Mouse (Mus musculus): ENCODE results near the gene Polr3c.
"Not testable (repeated sequence)": the region's sequence is repeated elsewhere in the genome, so short reads cannot be mapped to it uniquely, and the experiment has no call there.

The Polr3c gene

DNA sequence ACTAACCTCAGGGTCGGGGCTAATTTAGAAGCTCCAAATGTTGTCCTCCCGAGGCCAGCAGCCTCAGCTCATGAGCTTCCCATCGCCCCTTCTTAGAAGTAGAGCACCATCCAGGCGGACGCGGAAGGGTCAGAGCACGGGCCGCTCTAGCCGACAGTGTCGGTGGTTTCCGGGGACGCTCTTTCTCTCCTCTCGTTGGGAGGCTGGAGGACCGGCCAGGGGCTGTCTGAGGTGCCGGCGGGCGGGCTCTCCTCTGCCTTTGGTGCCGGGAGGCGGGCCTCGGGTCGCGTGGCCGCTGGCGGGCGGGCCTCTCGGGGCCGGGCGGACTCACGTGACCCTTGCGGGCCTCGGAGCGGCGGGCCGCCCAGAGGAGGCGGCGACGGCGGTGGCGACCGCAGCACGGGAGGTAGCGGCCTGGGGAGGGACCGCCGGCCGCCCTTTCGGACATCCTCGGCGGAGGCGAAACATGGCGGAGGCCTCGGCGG is at the start of gene Polr3c, which contains the start of gene Rnf115:
Gene Polr3c, minus strand, starts transcription at position 286 of the 485 bp plus-strand sequence.
Gene Rnf115, plus strand, starts transcription at position 322 of the 485 bp plus-strand sequence.
- peak; percentile 89 for DNase-seq (ENCODE audit: low read depth, low spot score)

DNA sequence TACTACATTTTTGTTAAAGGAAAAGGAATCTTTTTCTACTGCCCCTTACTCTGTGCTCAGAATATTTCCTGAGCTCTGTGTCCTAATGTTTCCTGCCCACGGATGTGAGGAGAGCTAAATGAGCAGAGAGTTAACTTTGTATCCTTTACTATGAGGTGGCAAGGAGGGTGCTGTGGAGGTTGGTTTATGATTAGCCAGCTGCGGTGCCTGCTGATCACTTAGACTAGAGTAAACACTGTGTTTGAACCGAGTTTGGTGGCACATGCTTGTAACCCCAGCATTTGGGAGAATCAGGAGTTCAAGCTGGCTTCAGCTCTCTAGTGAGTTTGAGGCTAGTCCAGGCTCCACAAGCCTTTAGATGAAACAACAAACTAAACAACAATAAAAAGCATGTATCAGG is 49.7 kb upstream of the Polr3c start:
- DNase-seq (ENCODE audit: low read depth, low spot score) = no peak

DNA sequence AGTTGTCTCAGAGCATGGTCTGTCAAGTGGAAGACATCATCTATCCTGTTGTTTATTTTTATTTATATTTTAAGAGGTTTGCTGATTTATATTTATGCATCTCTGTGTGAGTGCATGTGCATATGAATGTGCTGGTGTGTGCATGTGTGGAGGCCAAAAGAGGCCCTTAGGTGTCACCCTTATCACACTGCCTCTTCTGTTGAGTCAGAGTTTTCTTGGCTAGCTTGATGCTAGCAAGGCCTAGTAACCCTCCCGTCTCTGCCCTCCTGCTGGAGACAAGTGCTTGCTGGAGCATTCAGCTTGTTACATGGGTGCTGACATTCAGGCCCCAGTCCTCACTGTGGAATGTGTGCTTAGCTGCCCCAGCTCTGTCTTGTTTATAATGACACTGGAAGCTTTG is 45.5 kb upstream of the Polr3c start:
- DNase-seq (ENCODE audit: low read depth, low spot score) = no peak

DNA sequence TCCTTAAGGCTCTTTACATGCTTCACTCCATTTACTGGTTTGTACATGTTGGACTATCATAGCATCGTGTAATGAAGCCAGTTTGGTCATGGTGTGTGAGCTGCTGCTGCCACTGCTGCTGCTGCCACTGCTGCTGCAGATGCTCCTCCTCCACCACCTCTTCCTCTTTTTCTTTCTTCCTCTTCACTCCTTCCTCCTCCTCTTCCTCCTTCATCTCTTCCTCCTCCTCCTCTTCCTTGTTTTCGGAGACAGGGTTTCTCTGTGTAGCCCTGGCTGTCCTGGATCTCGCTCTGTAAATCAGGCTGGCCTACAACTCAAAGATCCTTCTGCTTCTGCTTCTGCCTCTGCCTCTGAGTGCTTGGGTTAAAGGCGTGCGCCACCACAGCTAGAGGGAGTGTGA is 42.5 kb upstream of the Polr3c start:
- no peak for DNase-seq (ENCODE audit: low read depth, low spot score)

DNA sequence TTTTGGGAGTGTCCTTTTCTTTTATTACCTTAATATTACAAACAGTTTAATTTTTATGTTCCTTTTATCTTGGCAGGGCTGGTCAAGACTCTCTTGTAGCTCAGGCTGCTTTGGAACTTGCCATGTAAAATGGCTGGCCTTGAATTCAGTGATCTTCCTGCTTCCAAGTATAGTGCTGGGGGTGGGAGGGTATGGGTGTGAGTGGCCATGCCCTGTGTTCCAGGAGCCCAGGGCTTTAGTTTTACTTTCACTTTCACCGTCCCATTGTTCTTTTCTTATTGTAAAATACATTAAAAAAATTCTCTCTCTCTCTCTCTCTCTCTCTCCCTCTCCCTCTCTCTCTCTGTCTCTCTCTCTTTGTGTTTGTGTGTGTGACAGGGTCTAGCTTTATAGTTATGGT is 37.1 kb upstream of the Polr3c start:
- DNase-seq (ENCODE audit: low read depth, low spot score) = no peak

GRCm38 (mm10) chr3:96759695-96760094 is 32.3 kb upstream of the Polr3c start:
- no peak for DNase-seq (ENCODE audit: low read depth, low spot score)

DNA sequence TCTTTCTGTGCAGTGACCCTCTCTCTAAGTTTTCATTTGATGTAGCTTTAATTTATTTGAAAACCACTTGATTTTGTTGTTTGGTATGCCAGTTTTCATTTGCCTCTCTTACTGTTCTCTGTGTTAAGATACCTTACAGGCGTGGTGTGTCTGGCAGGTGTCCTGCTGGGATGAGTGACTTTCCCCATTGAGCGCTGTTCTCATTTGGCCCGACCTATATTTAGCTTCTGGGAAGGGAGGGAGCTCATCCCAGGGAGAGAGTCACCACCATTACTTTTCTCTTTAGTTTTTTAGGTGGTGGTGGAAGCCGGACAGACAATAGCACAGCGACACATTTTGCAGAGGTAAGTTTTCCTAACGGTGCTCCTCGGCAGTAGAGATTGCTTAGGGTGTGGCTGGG is 30.3 kb upstream of the Polr3c start:
- DNase-seq (ENCODE audit: low read depth, low spot score) = no peak

GRCm38 (mm10) chr3:96755935-96756334 is 28.5 kb upstream of the Polr3c start:
- DNase-seq (ENCODE audit: low read depth, low spot score) = no peak

DNA sequence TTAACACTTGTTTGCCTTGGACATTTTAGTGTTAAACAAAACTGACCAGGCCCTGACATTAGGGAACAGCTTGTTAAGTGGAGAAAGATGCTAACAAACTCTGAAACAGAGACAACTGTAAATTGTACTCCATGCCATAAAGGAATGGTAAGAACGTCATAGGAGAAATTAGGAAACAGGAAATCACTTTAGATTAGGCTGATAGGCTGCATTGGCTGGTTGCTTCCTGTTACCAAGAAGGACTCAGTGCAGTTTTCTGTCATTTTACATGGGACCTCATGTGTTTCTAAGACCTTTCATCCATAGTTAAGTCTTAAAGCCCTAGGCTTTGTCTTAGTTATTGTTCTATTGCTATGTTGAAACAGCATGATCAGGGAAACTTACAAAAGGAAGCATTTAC is 19.4 kb upstream of the Polr3c start:
- DNase-seq (ENCODE audit: low read depth, low spot score) = no peak

DNA sequence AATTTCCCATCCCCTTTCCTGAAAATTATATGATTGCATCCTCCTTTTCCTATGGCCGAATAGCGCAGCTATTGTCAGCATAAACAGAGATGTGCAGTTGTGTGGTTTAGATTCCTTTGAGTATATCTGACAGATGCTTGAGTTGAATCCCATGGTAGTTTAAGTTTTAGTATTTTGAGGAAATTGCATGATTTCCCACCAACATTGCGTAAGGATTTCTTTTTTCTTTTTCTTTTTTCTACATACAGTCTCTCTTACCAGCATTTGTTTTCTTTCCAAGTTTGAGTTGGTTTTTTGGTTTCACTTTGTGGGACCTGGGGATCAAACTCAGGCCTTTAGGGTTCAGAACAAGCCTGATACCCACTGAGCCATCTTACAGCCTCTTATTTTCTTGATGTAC is 16.9 kb upstream of the Polr3c start:
- DNase-seq (ENCODE audit: low read depth, low spot score) = no peak

DNA sequence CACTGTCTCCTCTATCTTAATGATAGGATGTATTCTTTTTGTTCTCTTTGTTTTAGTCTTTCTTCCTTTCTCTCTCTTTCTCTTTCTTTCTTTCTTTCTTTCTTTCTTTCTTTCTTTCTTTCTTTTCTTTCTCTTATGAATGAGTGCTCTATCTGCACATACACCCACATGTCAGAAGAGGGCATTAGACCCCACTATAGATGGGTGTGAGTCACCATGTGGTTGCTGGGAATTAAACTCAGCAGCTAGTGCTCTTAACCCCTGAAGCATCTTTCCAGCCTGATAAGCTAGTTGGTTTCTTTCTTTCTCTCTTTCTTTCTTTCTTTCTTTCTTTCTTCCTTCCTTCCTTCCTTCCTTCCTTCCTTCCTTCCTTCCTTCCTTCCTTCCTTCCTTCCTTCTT is 12.9 kb upstream of the Polr3c start:
- not testable (repeated sequence) for DNase-seq (ENCODE audit: low read depth, low spot score)

DNA sequence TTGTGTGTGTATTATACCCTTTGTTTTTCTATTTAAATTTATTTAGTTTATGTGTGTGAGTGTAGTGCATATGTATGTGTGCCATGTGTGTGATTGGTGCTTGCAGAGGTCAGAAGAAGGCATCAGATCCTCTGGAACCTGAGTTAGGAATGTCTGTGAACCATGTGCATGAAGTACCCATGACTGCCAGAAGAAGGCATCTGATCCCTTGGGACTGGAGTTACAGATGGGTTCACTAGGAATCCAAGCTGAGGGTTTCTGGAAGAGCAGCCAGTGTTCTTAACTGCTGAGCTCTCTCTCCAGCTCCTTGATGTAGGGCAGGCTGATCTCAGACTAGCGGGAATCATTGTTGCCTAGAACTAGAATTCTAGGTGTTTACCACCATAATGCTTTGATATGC is 10.6 kb upstream of the Polr3c start:
- no peak for DNase-seq (ENCODE audit: low read depth, low spot score)

DNA sequence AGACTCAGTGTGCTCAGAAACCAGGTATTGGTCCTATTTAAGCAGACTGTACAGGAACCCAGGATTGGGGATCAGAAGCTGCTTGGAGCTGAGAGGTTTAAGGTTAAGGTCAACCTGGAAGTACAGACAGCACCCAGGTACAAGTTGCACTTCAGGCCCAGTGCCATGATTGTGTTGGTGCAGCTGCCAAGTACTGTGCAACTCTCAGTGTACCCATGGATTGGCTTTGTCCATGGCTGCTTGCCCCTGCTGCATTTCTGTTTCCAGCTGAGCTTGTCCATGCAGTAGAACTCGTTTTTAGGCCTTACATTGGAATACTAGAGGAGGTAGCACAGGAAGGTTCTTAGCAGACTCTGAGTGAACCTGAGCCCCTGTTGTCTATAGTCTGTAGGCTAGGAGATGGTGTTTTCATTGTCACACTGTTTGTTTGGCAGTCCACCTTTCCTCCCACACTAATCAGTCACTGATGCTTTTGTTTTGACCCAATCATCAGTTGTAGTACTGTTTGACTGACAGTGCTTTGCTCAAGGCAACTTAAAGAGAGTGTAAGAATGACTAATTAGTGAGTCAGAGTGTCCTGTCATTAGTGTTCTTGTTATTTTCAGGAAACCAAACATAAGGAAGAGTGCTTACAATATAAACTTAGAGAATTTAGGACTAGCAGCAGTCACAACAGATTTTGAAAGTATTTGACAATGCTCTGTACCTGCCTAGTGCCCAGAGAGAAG is 9.7 kb upstream of the Polr3c start:
- DNase-seq (ENCODE audit: low read depth, low spot score) = no peak

DNA sequence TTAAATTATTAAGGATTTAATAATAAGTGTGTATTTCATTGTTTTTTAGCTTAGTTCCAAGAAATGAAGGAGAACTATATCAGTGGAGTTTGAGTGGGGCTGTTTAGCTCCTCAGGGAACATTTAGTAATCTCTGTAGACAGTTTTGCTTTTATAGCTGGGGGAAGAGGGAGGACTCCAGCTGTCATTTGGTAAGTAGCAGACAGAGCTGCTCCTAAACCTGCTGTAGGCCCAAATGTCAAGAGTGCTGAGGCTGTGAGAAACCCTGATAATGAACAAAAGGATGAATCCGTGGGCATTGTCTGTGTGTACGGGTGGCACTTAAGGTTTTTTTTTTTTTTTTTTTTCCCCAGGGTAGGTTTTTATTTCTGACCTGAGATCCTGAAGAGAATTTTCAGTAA is 7.8 kb upstream of the Polr3c start:
- no peak for DNase-seq (ENCODE audit: low read depth, low spot score)

DNA sequence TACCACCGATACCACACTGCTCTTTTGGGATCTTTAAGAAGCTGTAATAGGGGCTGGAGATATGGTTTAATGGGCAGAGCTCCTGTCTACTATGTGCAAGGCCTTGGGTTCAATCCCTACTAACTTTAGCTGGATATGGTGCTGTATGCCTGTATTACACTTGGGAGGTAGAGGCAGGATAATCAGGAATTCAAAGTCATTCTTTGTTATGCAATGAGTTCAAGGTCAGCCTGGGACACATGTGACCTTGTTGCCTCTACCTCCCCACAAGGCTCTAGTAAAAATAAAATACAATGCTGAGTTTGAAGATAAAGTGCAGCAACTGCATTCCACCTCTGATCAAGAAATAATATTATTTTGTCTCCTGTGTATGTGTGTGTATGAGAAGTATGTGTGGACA is 6.6 kb upstream of the Polr3c start:
- no peak for DNase-seq (ENCODE audit: low read depth, low spot score)

DNA sequence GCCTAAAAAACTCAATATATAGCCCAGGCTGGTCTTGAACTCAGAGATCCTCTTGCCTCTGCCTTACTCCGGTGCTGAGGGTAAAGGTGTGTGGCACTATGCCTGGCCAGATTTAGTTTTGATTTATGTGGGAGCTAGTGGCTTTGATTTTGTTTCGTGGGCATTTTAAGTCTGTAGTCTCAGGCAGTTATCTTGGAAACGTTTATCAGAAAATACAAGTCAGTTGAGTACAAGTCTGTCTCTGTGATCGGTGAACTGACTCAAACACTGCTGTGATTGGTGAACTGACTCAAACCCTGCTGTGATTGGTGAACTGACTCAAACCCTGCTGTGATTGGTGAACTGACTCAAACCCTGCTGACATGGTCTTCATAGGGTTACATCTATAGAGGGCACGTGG is 3.4 kb upstream of the Polr3c start:
- no peak for DNase-seq (ENCODE audit: low read depth, low spot score)

DNA sequence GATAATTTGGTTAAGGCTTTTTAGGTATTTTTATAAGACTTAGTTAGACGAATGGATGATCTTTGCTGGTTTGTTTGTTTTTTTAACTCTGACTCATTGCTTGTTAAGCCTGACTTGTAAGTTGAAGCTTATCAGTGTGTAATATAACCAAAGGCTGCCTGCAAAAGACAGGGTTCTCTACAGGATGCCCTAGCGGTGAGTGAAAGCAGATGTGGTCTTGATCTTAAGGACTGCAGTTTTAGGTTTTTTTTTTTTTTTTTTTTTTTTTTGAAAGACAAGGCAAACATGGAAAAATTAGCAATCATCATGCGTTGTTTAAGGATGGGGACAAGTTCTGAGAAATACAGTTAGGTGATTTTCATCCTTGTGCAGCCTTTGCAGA is 2.0 kb upstream of the Polr3c start:
- no peak for DNase-seq (ENCODE audit: low read depth, low spot score)

GRCm38 (mm10) chr3:96728634-96729402 is 1.4 kb upstream of the Polr3c start:
- DNase-seq (ENCODE audit: low read depth, low spot score) = no peak

GRCm38 (mm10) chr3:96727828-96728633 is 603 bp upstream of the Polr3c start:
- no peak for DNase-seq (ENCODE audit: low read depth, low spot score)

DNA sequence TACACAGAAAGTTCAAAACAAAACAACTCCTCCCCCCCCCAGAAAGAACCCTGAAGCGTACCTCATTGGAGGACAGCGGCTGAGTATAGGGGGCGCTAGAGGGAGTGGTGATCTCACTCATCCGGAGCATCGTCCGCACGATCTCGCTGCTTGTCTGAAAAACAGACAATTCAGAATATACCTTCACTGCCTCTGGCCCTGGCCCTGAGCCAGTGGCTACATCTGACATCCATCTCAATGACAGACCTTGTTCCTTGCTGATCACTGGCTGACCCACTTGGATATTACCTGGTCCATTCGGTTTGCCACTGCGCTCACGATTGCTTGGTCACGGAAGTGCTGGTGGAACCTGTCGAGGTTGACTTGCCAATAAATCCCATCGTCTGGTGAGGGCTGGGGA is 8.3 kb downstream of the Polr3c start:
- no peak for DNase-seq (ENCODE audit: low read depth, low spot score)

DNA sequence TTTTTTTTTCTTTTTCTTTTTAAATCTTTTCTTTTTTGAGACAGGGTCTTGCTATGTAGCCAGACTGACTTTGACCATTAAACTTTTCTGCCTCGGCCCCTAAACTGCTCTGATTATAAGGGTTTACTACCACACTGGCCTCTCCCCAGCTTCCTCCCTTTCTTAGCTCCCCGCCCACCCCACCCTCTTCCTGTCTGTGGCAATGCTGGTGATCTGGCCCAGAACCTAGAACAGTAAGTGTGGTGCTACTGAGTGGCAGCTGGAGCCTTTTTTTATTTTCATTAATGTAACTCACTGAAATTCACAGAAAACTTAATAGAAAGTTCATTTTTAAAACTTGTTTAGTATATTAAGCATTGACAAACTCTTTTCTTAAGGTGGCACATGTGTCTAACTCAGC is 11.6 kb downstream of the Polr3c start:
- no peak for DNase-seq (ENCODE audit: low read depth, low spot score)

DNA sequence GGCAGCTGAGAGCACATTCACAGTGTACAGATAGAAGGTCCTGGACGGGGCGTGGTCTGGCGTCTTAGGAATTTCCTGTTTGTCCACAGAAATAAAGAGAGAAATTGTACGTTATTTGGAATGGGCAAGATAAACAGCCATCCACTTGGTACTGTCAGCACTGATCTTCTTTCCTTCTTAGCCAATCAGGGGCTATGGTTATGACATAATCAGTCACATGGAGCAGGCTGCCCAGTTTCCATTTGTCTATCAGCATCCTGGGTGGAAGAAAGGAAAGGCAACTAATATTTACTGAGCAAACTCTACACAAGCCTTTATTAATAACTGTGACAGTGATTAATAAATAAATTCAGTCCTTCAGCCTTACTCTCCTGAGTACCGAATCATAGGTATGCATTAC is 13.1 kb downstream of the Polr3c start:
- DNase-seq (ENCODE audit: low read depth, low spot score) = no peak
